Mouse (Mus musculus) megakaryocyte, embryonic 14.5 days (primary cell): ENCODE measurements at regions not wholly inside any gene's neighbourhood (a gene's known extent, or its start where the extent isn't known, plus 50 kb on each side); places are given as distances from the start of the nearest gene placed in this dataset.
"Not testable (repeated sequence)": the region's sequence is repeated elsewhere in the genome, so short reads cannot be mapped to it uniquely, and the experiment has no call there.

Source experiments
- FLI1 ChIP-seq: IDR thresholded peaks from 2 replicates; pipeline ENCODE4 v1.6.1; 2012; ENCODE audit warnings: low read length, inconsistent platforms, mixed read lengths
- GATA1 ChIP-seq: IDR thresholded peaks from 3 replicates; pipeline ENCODE4 v1.6.1; 2012; ENCODE audit warnings: mixed read lengths, low read length, inconsistent platforms, borderline replicate concordance

DNA sequence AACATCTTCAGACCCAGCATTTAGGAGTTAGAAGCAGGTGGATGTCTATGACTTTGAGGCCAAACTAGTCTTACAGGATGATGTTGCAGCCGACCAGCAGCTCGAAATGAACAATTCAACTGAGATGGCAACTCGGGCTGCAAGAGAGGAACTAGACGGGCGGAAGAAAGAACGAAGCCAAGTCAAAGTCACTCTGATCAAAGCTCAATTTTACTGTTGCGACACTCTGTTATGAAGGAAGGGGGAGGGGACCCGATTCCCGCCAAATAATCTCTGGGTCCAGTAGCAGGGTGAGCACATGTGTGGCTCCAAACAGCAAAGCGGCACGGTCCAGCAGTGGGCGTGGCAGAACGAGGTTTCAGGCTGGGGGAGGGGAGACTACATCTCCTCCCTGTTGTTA, 129.1 kb downstream of the Ulbp1 start:
- TF ChIP-seq GATA1, FLI1: not testable (repeated sequence)
